Mouse (Mus musculus) liver, embryonic 16.5 days (tissue): ENCODE results near the gene Il15. TPM values are rescaled to one million over a fixed set of nuclear protein-coding genes. Genes with fewer than 3 reads are reported as not detected.

Source experiments
- ATAC-seq: fragments of 200-750 bp; cut with Nextera tagmentation; 2 replicates; pipeline ENCODE4 v1.8.0; 2017; ENCODE audit warnings: low read depth, mild to moderate bottlenecking, moderate number of reproducible peaks, moderate library complexity
- H3K27ac ChIP-seq: fragments of 300-500 bp; sonication (generic); 2 replicates; pipeline ENCODE4 v1.5.1; 2014; ENCODE audit warnings: mild to moderate bottlenecking, low read length
- H3K27me3 ChIP-seq: fragments of 300-500 bp; sonication (generic); 2 replicates; pipeline ENCODE4 v1.6.1; 2014; ENCODE audit warnings: low read depth, low read length, mixed read lengths; ENCODE audit not compliant: control insufficient read depth, insufficient read depth
- H3K36me3 ChIP-seq: fragments of 300-500 bp; sonication (generic); 2 replicates; pipeline ENCODE4 v1.6.1; 2014; ENCODE audit warnings: mild to moderate bottlenecking; ENCODE audit not compliant: control insufficient read depth, insufficient read depth
- H3K4me1 ChIP-seq: fragments of 300-500 bp; sonication (generic); 2 replicates; pipeline ENCODE4 v1.6.1; 2014; ENCODE audit warnings: low read depth, low read length, mixed read lengths; ENCODE audit not compliant: control insufficient read depth
- H3K4me2 ChIP-seq: fragments of 300-500 bp; sonication (generic); 2 replicates; pipeline ENCODE4 v1.6.1; 2014; ENCODE audit warnings: low read depth, low read length, mixed read lengths
- H3K4me3 ChIP-seq: fragments of 300-500 bp; sonication (generic); 2 replicates; pipeline ENCODE4 v1.5.1; 2014; ENCODE audit warnings: low read depth, mild to moderate bottlenecking, low read length
- H3K9ac ChIP-seq: fragments of 300-500 bp; sonication (generic); 2 replicates; pipeline ENCODE4 v1.6.1; 2014; ENCODE audit warnings: low read depth, low read length
- H3K9me3 ChIP-seq: fragments of 300-500 bp; sonication (generic); replicated peaks from 2 replicates; pipeline ENCODE4 v1.6.1; 2016; ENCODE audit warnings: low read length; ENCODE audit not compliant: control insufficient read depth
- WGBS: fragments of 180-500 bp; shearing (Covaris S2); extraction: QIAGEN DNeasy Blood & Tissue Kit; methylation state at CpG from one replicate; pipeline ENCODE4 v1.1.7; 2014; ENCODE audit not compliant: insufficient replicate concordance; 5-methylcytosine and 5-hydroxymethylcytosine counted together
- polyA plus RNA-seq: library from polyadenylated mRNA; unstranded; fragments of >200 nt; fragmentation: Nextera tagmentation; extraction: Ambion mirVana; gene quantifications from 2 replicates; pipeline ENCODE4 v1.2.1, GENCODE M21; 2015

Il15 gene
- polyA plus RNA-seq, 1 experiment from 2014 or later: 6.4 TPM

DNA sequence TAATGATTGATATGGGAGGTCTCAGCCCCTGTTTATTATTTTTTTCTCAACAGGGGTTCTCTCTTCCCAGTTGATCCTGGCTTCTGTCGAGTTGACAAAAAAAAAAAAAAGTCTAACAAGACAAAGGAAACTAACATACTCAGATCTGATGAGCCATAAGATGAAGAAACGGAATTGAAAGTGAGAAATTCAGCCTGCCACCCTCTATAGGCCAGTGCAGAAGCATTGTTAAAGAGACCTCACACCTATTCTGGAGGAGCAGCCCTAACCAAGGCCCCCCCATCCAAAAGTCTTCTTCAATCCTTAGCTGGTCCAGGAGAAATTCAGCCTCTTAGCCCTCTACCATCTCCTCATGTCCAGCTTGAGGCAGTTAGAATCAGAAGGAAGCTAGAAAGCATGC is 20.7 kb downstream of the Il15 start:
- H3K27me3 ChIP-seq: no peaks in the 10 kb centered on the region
- WGBS: 25% methylated on average over 2 of the region's 2 CpGs
- no peaks in the 10 kb centered on the region for H3K36me3 ChIP-seq
- no peak overlapping the region for H3K4me2 ChIP-seq
- H3K9me3 ChIP-seq: no peaks in the 10 kb centered on the region
- no peak overlapping the region for H3K9ac ChIP-seq
- no peak for ATAC-seq
- H3K27ac ChIP-seq: no peak overlapping the region
- H3K4me1 ChIP-seq: no peaks in the 10 kb centered on the region
- no peak overlapping the region for H3K4me3 ChIP-seq

DNA sequence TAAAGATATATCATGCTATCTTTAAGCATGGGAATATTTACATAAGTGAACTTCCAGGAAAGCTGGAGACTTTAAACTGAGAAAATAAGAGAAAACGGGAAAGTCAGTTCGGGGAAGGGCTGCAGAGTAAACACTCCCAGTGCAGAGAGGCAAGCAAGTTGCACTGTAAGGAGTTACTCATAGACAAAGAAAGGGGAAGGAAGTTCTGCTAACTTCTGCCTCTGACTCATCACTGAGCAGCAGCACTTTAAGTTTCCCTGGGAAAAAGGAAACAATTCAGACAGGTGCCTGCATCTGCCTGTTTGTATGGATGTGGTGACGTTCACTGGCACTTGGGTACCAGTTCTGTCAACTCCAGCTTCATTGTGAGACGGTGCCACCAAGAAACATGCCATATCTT is 28.6 kb downstream of the Il15 start:
- WGBS: 17% methylated on average over 4 of the region's 4 CpGs
- Histone ChIP-seq H3K9me3 (no peaks in the 10 kb centered on the region), H3K36me3 (no peaks in the 10 kb centered on the region), H3K9ac (no peak overlapping the region), H3K27me3 (no peaks in the 10 kb centered on the region), H3K27ac (no peak overlapping the region), H3K4me3 (no peak overlapping the region), H3K4me2 (no peak overlapping the region), H3K4me1 (no peaks in the 10 kb centered on the region)
- ATAC-seq: no peak

DNA sequence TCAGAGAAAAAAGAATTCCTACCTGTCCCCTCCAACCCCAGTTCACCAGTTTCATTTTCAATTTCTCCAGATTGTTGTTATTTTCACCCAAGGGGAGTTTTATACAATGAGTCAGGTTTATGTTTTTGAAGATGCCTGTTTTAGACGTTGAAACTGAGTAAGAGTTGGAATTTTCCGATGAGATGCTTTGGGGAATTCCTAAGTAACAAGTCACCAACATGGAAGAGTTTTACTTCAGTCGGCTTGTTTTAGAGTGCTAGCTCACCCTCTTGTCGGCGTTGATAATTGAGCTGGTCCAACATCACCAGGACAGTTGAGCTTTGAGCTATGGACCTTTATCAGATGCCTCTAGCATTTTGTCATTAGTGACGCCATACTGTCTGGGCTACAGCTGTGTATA is 30.2 kb downstream of the Il15 start:
- no peaks in the 10 kb centered on the region for H3K9me3 ChIP-seq
- no peak overlapping the region for H3K4me3 ChIP-seq
- H3K9ac ChIP-seq: no peak overlapping the region
- no peak for ATAC-seq
- no peaks in the 10 kb centered on the region for H3K36me3 ChIP-seq
- no peaks in the 10 kb centered on the region for H3K27me3 ChIP-seq
- H3K4me1 ChIP-seq: no peaks in the 10 kb centered on the region
- WGBS: 68% methylated on average over 6 of the region's 6 CpGs
- no peak overlapping the region for H3K4me2 ChIP-seq
- H3K27ac ChIP-seq: no peak overlapping the region

DNA sequence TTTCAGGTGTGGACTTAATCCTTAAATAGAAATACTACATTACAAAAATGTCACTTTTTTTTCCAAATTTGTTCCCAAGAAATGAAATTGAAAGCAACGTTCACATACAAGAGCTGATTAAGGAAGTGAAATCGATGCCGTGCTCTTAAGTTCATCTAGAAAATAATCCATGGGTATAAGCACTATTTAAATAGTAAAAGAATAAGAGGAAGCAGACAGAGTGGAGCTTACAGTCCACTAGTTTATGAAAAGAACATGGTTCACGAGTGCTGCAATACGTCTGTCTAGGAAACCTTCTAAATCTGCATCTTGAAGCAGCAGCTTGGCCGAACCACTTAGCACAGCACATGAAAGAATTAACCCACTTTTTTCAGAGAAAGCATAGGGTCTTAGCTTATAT is 32.4 kb downstream of the Il15 start:
- WGBS: 66% methylated on average over 6 of the region's 6 CpGs
- no peaks in the 10 kb centered on the region for H3K27me3 ChIP-seq
- H3K9ac ChIP-seq: no peak overlapping the region
- no peak for ATAC-seq
- no peaks in the 10 kb centered on the region for H3K9me3 ChIP-seq
- no peaks in the 10 kb centered on the region for H3K36me3 ChIP-seq
- no peak overlapping the region for H3K27ac ChIP-seq
- H3K4me3 ChIP-seq: no peak overlapping the region
- no peak overlapping the region for H3K4me2 ChIP-seq
- H3K4me1 ChIP-seq: no peaks in the 10 kb centered on the region

DNA sequence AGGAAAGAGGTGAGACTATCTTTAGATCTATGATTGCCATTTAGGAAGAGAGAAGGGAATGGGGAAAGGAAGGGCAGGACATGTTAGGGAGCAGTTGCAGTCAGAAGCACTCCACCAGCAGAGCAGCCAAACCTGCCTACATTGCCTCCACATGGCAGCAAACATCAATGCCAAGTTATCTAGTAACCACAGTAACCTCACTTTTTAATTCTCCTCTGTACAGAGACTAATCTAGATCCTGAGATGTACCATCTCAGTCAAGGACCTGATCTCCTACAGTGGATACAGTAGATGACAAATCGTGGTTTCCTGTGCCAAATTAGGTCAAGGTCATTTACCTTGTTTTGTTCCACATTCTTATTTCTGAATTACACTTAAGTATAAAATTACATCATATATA is 42.0 kb downstream of the Il15 start:
- Histone ChIP-seq H3K9ac (no peak overlapping the region), H3K27me3 (no peaks in the 10 kb centered on the region), H3K4me3 (no peak overlapping the region), H3K4me2 (no peak overlapping the region), H3K4me1 (no peaks in the 10 kb centered on the region), H3K36me3 (no peaks in the 10 kb centered on the region), H3K27ac (no peak overlapping the region), H3K9me3 (no peaks in the 10 kb centered on the region)
- 50% methylated on average over 1 of the region's 1 CpGs for WGBS
- ATAC-seq: no peak

DNA sequence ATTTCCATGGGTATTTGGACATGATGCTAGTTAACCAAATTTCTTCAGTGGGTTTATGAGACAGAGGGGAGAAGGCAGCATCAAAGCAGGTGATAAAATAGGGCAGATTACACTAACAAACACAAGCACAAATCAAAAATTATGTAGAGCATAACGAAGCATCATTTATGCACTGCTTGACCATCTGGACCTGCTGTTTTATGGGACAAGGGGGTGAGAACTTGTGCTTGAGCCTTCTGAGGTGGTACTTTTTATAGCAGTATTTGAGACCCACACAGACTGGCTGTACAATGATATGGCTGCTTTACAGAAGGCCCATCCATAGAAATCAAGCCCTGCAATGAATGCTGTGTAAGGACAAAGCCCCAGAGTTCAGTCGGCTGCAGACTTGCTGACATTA is 46.9 kb downstream of the Il15 start:
- ATAC-seq: no peak
- Histone ChIP-seq H3K4me1 (no peaks in the 10 kb centered on the region), H3K27me3 (no peaks in the 10 kb centered on the region), H3K36me3 (no peaks in the 10 kb centered on the region), H3K9me3 (no peaks in the 10 kb centered on the region), H3K4me2 (no peak overlapping the region), H3K9ac (no peak overlapping the region), H3K4me3 (no peak overlapping the region), H3K27ac (no peak overlapping the region)
- WGBS: 62% methylated on average over 2 of the region's 2 CpGs

DNA sequence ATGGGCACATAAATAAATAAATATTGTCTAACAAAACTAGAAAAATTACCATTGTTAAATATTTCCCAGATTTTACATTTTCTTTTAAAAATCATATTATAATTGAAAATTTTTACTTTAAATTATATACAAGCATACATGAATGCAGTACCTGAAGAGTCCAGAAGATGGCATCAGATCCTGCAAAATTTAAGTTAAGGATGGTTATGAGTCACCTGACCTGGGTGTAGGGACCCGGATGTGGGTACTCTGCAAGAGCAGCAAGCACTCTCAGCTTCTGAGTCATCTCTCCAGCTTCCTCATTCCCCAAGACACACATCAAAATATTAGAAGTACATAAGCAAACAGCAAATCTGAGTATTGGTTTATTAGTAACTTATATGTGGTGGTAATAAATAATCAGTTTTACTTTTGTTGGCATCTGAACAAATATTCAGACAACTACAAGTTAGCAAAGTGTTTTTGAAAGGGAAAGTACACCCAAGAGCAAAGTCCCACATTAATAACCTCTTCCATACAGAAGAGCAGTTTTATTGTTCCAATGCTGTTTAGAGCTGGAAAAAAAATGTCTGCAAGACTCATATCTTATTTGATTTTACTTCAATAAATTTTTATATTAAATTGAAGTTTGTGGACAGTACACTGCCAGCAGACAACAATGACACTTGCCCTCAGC is 51.6 kb downstream of the Il15 start:
- no peaks in the 10 kb centered on the region for H3K9me3 ChIP-seq
- ATAC-seq: no peak
- H3K27me3 ChIP-seq: no peaks in the 10 kb centered on the region
- no peak overlapping the region for H3K4me3 ChIP-seq
- WGBS: 38% methylated on average over 1 of the region's 1 CpGs
- no peak overlapping the region for H3K27ac ChIP-seq
- no peak overlapping the region for H3K9ac ChIP-seq
- H3K4me2 ChIP-seq: no peak overlapping the region
- H3K36me3 ChIP-seq: no peaks in the 10 kb centered on the region
- H3K4me1 ChIP-seq: no peaks in the 10 kb centered on the region; the same call in 1 of the 2 replicates

DNA sequence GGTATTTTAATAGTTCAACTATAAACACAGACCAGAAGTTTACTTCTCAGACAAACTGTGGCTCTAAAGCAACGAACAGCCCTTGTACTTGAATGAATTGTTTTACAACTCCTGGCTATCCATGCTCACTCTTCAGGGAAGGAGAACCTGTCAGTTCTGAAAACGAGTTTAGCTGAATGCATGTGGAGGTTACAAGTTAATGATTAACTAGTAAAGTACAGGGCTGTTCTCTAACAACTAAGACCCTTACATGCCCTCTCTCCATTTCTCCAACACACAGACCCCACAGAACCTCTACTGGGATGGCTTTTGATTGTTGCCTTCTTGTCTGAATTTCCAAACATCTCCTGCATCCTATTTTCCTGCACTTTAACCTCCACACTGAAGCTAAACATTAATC is 53.7 kb downstream of the Il15 start:
- Histone ChIP-seq H3K27me3 (no peaks in the 10 kb centered on the region), H3K9ac (no peak overlapping the region), H3K27ac (no peak overlapping the region), H3K4me3 (no peak overlapping the region), H3K9me3 (no peaks in the 10 kb centered on the region), H3K4me2 (no peak overlapping the region), H3K36me3 (no peaks in the 10 kb centered on the region), H3K4me1 (no peaks in the 10 kb centered on the region; the same call in 1 of the 2 replicates)
- 26% methylated on average over 2 of the region's 2 CpGs for WGBS
- 0 out of 2 replicates have a peak, but pooled peaks have one; percentile 32 for ATAC-seq

DNA sequence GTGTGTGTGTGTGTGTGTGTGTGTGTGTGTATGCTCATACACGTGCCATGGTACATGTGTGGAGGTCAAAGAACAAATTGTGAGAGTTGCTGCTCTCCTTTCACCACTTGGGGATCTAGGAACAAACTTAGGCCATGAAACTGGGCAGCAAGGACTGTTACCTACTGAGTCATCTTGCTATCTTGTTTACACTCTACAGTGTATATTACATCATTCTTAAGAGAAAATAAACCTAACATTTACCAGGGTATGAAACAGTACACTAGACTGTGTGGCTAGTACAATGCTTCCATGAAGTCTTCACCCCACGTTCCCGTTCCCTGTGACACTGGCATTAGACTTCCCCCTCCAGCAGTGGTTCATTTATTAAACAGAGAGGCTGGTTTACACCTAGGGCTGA is 56.5 kb downstream of the Il15 start:
- no peaks in the 10 kb centered on the region for H3K9me3 ChIP-seq
- no peak overlapping the region for H3K27ac ChIP-seq
- H3K9ac ChIP-seq: no peak overlapping the region
- peak; percentile 54; the same call in 1 of the 2 replicates for ATAC-seq
- no peaks in the 10 kb centered on the region; the same call in 1 of the 2 replicates for H3K4me1 ChIP-seq
- H3K4me2 ChIP-seq: no peak overlapping the region
- no peak overlapping the region for H3K4me3 ChIP-seq
- H3K36me3 ChIP-seq: no peaks in the 10 kb centered on the region
- WGBS: 46% methylated on average over 3 of the region's 3 CpGs
- H3K27me3 ChIP-seq: no peaks in the 10 kb centered on the region
